Mouse (Mus musculus): ENCODE results near the gene Nrg3. TPM values are rescaled to one million over a fixed set of nuclear protein-coding genes. Genes with fewer than 3 reads are reported as not detected.
"Not testable (repeated sequence)": the region's sequence is repeated elsewhere in the genome, so short reads cannot be mapped to it uniquely, and the experiment has no call there.

The Nrg3 gene
- polyA plus RNA-seq, 1 experiment from 2014 or later: 0.06 TPM

DNA sequence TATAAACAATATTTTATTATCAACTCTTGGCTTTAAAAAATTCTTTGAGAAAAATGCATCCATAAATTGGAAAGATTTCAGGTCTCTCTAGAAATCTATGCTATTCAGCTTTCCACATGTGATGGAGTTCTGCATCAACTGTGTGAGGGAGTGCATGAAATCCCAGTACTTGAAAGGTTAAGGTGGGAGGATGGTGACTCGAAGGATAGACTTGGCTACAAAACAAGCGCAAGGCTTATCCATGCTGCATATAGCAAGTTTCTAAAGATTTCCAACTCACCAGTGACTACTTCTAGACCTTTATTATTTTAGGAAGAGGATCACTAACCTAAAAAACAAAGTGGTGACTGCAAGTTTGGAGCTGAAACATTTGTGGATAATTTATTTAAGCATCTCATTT is 343.1 kb downstream of the Nrg3 start:
- H3K9ac ChIP-seq (ENCODE audit: low read depth, low read length): no peak overlapping the region
- no peak overlapping the region for H3K4me2 ChIP-seq
- no peaks in the 10 kb centered on the region for H3K9me3 ChIP-seq (replicated peaks; ENCODE audit: control insufficient read depth, low read length)
- no peak for ATAC-seq (replicated peaks; ENCODE audit: insufficient number of reproducible peaks, low FRiP score, low TSS enrichment)
- no peaks in the 10 kb centered on the region for H3K4me1 ChIP-seq (ENCODE audit: control insufficient read depth, insufficient read depth, low read length)
- H3K36me3 ChIP-seq (ENCODE audit: control insufficient read depth, insufficient read depth, low read length): no peaks in the 10 kb centered on the region
- no peak overlapping the region for H3K4me3 ChIP-seq (ENCODE audit: low read depth, low read length)
- 84% methylated on average over 2 of the region's 2 CpGs for WGBS (ENCODE audit: insufficient replicate concordance)
- no peak overlapping the region for H3K27ac ChIP-seq (ENCODE audit: low read depth, low read length)
- H3K27me3 ChIP-seq (ENCODE audit: control insufficient read depth, insufficient read depth, low read length): no peaks in the 10 kb centered on the region

DNA sequence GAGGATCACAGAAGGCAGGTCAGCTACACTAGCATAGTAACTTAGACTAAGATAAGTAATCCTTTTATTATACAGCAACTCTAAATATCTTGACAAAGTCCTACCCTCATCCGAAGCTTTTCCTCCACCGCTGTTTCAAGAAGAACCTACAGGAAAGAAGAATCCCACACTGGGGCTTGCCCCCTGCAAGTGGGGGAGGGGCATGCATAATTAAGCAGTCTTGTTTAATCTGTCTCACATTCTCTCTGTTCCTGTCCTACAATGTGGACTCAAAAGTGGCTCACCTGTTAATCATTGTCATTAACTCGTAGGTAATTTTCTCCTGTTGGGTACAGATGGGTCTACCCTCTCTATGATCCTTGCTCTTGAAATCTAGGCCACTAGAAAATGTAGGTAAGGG is 354.9 kb downstream of the Nrg3 start:
- no peaks in the 10 kb centered on the region for H3K36me3 ChIP-seq (ENCODE audit: control insufficient read depth, insufficient read depth, low read length)
- no peaks in the 10 kb centered on the region for H3K4me1 ChIP-seq (ENCODE audit: control insufficient read depth, insufficient read depth, low read length)
- H3K4me3 ChIP-seq (ENCODE audit: low read depth, low read length): no peak overlapping the region
- no peak overlapping the region for H3K9ac ChIP-seq (ENCODE audit: low read depth, low read length)
- whole genome bisulfite sequencing (ENCODE audit: insufficient replicate concordance): 53% methylated on average over 3 of the region's 3 CpGs
- ATAC-seq (replicated peaks; ENCODE audit: insufficient number of reproducible peaks, low FRiP score, low TSS enrichment): no peak
- H3K27me3 ChIP-seq (ENCODE audit: control insufficient read depth, insufficient read depth, low read length): no peaks in the 10 kb centered on the region
- H3K4me2 ChIP-seq: no peak overlapping the region
- no peak overlapping the region for H3K27ac ChIP-seq (ENCODE audit: low read depth, low read length)
- H3K9me3 ChIP-seq (replicated peaks; ENCODE audit: control insufficient read depth, low read length): no peaks in the 10 kb centered on the region

DNA sequence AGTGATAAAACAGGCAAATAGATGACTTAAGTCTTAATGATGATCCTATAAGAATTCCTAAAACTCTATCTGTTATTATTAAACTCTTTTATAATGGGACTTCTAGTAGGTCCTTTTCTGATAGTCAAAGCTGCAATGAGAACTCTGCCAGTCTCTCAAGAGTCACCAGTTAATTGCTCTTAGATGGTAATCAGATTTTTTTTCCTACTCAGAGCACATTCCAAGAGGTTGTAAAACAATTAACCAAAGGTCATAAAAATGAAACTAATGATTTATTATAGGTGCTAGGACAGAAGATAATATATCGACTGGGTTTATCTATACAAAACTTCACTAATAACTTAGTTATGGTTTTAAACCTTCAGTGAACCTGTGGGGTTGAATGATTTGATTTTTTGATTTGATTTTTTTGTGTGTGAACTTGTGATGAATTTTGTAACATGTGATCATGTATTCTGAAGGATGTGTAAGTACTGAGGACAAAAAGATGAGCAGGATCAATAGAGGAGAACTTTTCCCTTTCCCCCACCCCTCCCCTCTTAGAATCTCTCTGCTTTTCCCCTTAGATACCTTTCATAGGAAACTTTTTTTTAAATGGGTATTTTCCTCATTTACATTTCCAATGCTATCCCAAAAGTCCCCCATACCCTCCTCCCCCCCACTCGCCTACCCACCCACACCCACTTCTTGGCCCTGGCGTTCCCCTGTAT is 356.2 kb downstream of the Nrg3 start:
- H3K27me3 ChIP-seq (ENCODE audit: control insufficient read depth, insufficient read depth, low read length); H3K9ac ChIP-seq (ENCODE audit: low read depth, low read length); H3K4me2 ChIP-seq; H3K27ac ChIP-seq (ENCODE audit: low read depth, low read length); H3K36me3 ChIP-seq (ENCODE audit: control insufficient read depth, insufficient read depth, low read length); H3K4me3 ChIP-seq (ENCODE audit: low read depth, low read length); H3K9me3 ChIP-seq (replicated peaks; ENCODE audit: control insufficient read depth, low read length); ATAC-seq (replicated peaks; ENCODE audit: insufficient number of reproducible peaks, low FRiP score, low TSS enrichment); H3K4me1 ChIP-seq (ENCODE audit: control insufficient read depth, insufficient read depth, low read length): not testable (repeated sequence)
- WGBS (ENCODE audit: insufficient replicate concordance): 83% methylated on average over 3 of the region's 3 CpGs

DNA sequence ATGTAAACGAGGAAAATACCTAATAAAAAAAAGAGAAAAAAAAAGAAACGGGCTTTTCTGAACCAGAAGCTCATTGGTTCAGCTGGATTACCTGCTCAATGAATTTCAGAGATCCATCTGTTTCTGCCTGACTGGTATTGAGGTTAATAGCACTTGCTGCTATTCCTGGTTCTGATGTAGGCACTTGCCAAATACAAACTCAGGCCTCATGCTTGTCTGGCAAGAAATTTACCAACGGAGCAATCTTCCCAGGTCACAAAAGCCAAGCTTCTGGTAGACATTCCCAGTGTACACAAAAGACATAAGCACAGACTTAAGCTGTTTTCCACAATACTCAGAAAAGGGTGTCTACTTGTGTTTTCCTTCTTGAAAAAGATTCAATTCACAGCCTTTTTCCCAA is 363.3 kb downstream of the Nrg3 start:
- H3K9ac ChIP-seq (ENCODE audit: low read depth, low read length): no peak overlapping the region
- H3K27me3 ChIP-seq (ENCODE audit: control insufficient read depth, insufficient read depth, low read length): no peaks in the 10 kb centered on the region
- no peak for ATAC-seq (replicated peaks; ENCODE audit: insufficient number of reproducible peaks, low FRiP score, low TSS enrichment)
- H3K4me2 ChIP-seq: no peak overlapping the region
- no peak overlapping the region for H3K27ac ChIP-seq (ENCODE audit: low read depth, low read length)
- no peaks in the 10 kb centered on the region for H3K36me3 ChIP-seq (ENCODE audit: control insufficient read depth, insufficient read depth, low read length)
- no peak overlapping the region for H3K4me3 ChIP-seq (ENCODE audit: low read depth, low read length)
- H3K4me1 ChIP-seq (ENCODE audit: control insufficient read depth, insufficient read depth, low read length): no peaks in the 10 kb centered on the region
- no peaks in the 10 kb centered on the region for H3K9me3 ChIP-seq (replicated peaks; ENCODE audit: control insufficient read depth, low read length)
- 75% methylated on average over 3 of the region's 3 CpGs for WGBS (ENCODE audit: insufficient replicate concordance)

DNA sequence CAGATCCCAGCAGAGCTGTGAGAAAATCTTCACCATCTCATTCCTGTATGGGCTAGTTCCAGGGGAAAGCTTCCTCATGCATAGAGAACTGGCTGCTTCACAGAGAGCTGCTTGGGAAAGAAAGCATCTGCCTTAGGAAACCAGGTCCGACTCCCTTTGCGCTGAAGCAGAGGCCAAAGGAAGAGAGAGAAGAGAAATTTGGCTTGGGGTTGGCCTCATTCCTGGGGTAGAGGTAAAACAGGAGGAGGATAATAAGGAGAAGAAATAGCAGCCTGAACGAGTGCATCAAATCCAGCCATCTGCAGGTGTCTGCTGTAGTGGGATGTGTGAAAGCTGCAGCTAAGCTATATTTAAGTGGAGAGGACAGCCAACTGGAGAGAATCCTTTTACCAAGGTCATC is 366.1 kb downstream of the Nrg3 start:
- Histone ChIP-seq H3K9ac (ENCODE audit: low read depth, low read length) (no peak overlapping the region), H3K27ac (ENCODE audit: low read depth, low read length) (no peak overlapping the region), H3K27me3 (ENCODE audit: control insufficient read depth, insufficient read depth, low read length) (no peaks in the 10 kb centered on the region), H3K9me3 (replicated peaks; ENCODE audit: control insufficient read depth, low read length) (no peaks in the 10 kb centered on the region), H3K4me1 (ENCODE audit: control insufficient read depth, insufficient read depth, low read length) (no peaks in the 10 kb centered on the region), H3K4me3 (ENCODE audit: low read depth, low read length) (no peak overlapping the region), H3K36me3 (ENCODE audit: control insufficient read depth, insufficient read depth, low read length) (no peaks in the 10 kb centered on the region), H3K4me2 (no peak overlapping the region)
- no peak for ATAC-seq (replicated peaks; ENCODE audit: insufficient number of reproducible peaks, low FRiP score, low TSS enrichment)
- WGBS (ENCODE audit: insufficient replicate concordance): 75% methylated on average over 3 of the region's 3 CpGs

DNA sequence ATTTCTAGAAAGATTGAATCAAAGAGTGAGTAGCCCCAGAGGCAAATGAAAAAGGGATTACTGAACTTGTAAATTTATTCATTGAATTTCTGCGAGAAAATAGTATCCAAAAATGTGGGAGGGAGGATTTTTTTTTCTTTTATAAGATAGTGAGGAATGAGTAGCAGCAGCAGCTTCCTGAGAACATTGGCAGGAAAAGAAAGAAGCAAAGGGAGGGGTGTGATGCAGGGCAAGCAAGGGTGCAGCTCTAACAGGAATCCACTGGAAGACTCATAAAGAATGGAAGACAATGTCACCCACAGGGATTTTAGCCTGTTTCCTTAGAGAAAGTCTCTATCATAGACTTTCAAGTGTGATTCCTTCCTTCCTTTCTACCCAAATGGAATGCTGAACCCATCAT is 377.7 kb downstream of the Nrg3 start:
- H3K4me1 ChIP-seq (ENCODE audit: control insufficient read depth, insufficient read depth, low read length): no peaks in the 10 kb centered on the region
- no peaks in the 10 kb centered on the region for H3K27me3 ChIP-seq (ENCODE audit: control insufficient read depth, insufficient read depth, low read length)
- H3K9ac ChIP-seq (ENCODE audit: low read depth, low read length): no peak overlapping the region
- H3K4me3 ChIP-seq (ENCODE audit: low read depth, low read length): no peak overlapping the region
- no peak for ATAC-seq (replicated peaks; ENCODE audit: insufficient number of reproducible peaks, low FRiP score, low TSS enrichment)
- WGBS (ENCODE audit: insufficient replicate concordance): 60% methylated on average over 1 of the region's 1 CpGs
- no peak overlapping the region for H3K4me2 ChIP-seq
- H3K27ac ChIP-seq (ENCODE audit: low read depth, low read length): no peak overlapping the region
- no peaks in the 10 kb centered on the region for H3K36me3 ChIP-seq (ENCODE audit: control insufficient read depth, insufficient read depth, low read length)
- no peaks in the 10 kb centered on the region for H3K9me3 ChIP-seq (replicated peaks; ENCODE audit: control insufficient read depth, low read length)

DNA sequence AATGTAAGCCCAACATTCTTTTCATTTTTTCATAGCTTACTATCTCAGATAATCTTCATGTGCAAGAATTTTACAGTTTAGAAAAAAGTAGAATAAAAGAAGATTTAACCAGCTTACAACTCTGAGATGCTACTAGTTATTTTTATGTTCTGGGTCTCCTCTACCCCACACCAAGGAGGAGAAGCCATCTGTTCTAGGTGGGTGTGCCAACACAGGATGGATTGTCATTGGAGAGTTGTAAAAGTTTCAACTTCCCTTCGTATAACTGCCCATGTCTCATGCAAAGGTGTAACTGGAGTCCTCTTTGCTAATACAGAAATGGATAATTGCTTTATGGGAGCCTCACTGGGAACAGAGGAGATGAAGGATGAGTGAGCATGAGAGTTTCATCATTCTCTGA is 393.4 kb downstream of the Nrg3 start:
- H3K36me3 ChIP-seq (ENCODE audit: control insufficient read depth, insufficient read depth, low read length): no peaks in the 10 kb centered on the region
- H3K9ac ChIP-seq (ENCODE audit: low read depth, low read length): no peak overlapping the region
- no peak overlapping the region for H3K4me3 ChIP-seq (ENCODE audit: low read depth, low read length)
- no peak for ATAC-seq (replicated peaks; ENCODE audit: insufficient number of reproducible peaks, low FRiP score, low TSS enrichment)
- H3K4me1 ChIP-seq (ENCODE audit: control insufficient read depth, insufficient read depth, low read length): no peaks in the 10 kb centered on the region
- no peaks in the 10 kb centered on the region for H3K27me3 ChIP-seq (ENCODE audit: control insufficient read depth, insufficient read depth, low read length)
- no peak overlapping the region for H3K4me2 ChIP-seq
- 55% methylated on average over 1 of the region's 1 CpGs for WGBS (ENCODE audit: insufficient replicate concordance)
- no peak overlapping the region for H3K27ac ChIP-seq (ENCODE audit: low read depth, low read length)
- H3K9me3 ChIP-seq (replicated peaks; ENCODE audit: control insufficient read depth, low read length): no peaks in the 10 kb centered on the region

DNA sequence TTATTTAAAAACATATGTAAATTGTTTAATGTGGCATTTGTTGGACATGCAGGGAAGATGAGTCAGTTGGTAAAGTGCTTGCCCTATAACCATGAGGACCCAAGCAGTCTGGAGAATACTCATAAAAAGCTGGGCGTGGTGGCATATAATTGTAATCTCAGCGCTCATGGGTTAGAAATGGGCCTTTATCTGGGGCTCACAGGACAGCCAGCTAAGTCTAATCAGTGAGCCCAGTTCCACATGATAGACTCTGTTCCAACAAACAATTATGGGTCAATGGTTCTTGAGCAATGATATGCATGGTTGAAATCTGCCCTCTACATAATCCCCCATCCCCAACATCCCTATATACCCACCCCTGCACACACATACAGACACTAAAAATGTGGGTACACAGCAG is 421.3 kb downstream of the Nrg3 start:
- ATAC-seq (replicated peaks; ENCODE audit: insufficient number of reproducible peaks, low FRiP score, low TSS enrichment): no peak

DNA sequence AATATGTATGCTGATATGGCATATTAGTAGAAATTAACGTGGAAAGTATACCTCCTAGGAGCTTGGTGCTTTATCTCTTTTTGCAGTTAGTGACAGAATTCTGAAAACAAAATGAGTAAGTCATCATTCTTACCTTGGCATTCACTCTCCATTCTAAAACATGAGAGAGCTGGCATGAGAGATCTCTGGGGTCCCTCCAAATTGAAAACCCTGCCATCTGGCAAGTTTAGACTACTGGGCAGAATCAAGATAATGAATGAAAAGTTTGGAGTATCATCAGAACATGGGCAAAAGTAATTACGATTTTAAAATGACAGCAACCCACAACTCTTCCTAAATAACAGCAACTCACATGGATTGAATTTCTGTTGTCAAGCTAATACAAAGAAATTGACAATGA is 423.9 kb downstream of the Nrg3 start:
- Histone ChIP-seq H3K27me3 (ENCODE audit: control insufficient read depth, insufficient read depth, low read length) (no peaks in the 10 kb centered on the region), H3K4me1 (ENCODE audit: control insufficient read depth, insufficient read depth, low read length) (no peaks in the 10 kb centered on the region), H3K36me3 (ENCODE audit: control insufficient read depth, insufficient read depth, low read length) (no peaks in the 10 kb centered on the region), H3K27ac (ENCODE audit: low read depth, low read length) (no peak overlapping the region), H3K9ac (ENCODE audit: low read depth, low read length) (no peak overlapping the region), H3K4me3 (ENCODE audit: low read depth, low read length) (no peak overlapping the region), H3K4me2 (no peak overlapping the region), H3K9me3 (replicated peaks; ENCODE audit: control insufficient read depth, low read length) (no peaks in the 10 kb centered on the region)
- 57% methylated on average over 2 of the region's 2 CpGs for WGBS (ENCODE audit: insufficient replicate concordance)
- ATAC-seq (replicated peaks; ENCODE audit: insufficient number of reproducible peaks, low FRiP score, low TSS enrichment): no peak

More for the DNA sequence above, 421.3 kb downstream of the Nrg3 start:
- Histone ChIP-seq H3K4me1 (ENCODE audit: control insufficient read depth, insufficient read depth, low read length) (no peaks in the 10 kb centered on the region), H3K4me2 (no peak overlapping the region), H3K27ac (ENCODE audit: low read depth, low read length) (no peak overlapping the region), H3K9ac (ENCODE audit: low read depth, low read length) (no peak overlapping the region), H3K27me3 (ENCODE audit: control insufficient read depth, insufficient read depth, low read length) (no peaks in the 10 kb centered on the region), H3K36me3 (ENCODE audit: control insufficient read depth, insufficient read depth, low read length) (no peaks in the 10 kb centered on the region), H3K4me3 (ENCODE audit: low read depth, low read length) (no peak overlapping the region), H3K9me3 (replicated peaks; ENCODE audit: control insufficient read depth, low read length) (no peaks in the 10 kb centered on the region)
- 59% methylated on average over 2 of the region's 2 CpGs for WGBS (ENCODE audit: insufficient replicate concordance)

Data from heart, embryonic 11.5 days (tissue).